Mouse (Mus musculus) mouse trophoblast stem cell (cell line): ENCODE measurements around the gene Dicer1.

Experiments used
- in situ Hi-C, 2 experiments: fragments of 300-500 bp; cut with MseI, MboI; formaldehyde crosslinking; loops; 2 replicates in 1 of 2; 3 replicates in 1 of 2; pipeline ENCODE4 v1.15.1; 2025

Dicer1 gene

GRCm38 (mm10) chr12:104679121-104679818 is 72.5 kb downstream of the Dicer1 start:
- in situ Hi-C loops = loop anchor here (25.0 kb wide), 1 partner anchor 217 kb away; the partner anchor contains the start of gene Gsc (in 2 of the 2)

- in situ Hi-C loops = loop anchor here (25.0 kb wide), 1 partner anchor 216 kb away; the partner anchor contains the start of gene Gsc (in 2 of the 2)
These were observed 73.3 kb downstream of the Dicer1 start for GRCm38 (mm10) chr12:104678462-104678861.

GRCm38 (mm10) chr12:104677371-104677924 is 74.3 kb downstream of the Dicer1 start:
- in situ Hi-C loops = loop anchor here (25.0 kb wide), 1 partner anchor 215 kb away; the partner anchor contains the start of gene Gsc (in 2 of the 2)

- in situ Hi-C loops = loop anchor here (25.0 kb wide), 1 partner anchor 214 kb away; the partner anchor contains the start of gene Gsc (in 2 of the 2)
These were observed 75.0 kb downstream of the Dicer1 start for GRCm38 (mm10) chr12:104676535-104677370.

GRCm38 (mm10) chr12:104672976-104673375 is 78.8 kb downstream of the Dicer1 start:
- in situ Hi-C loops = no loop called here

GRCm38 (mm10) chr12:104672406-104672805 is 79.3 kb downstream of the Dicer1 start:
- in situ Hi-C loops = no loop called here

GRCm38 (mm10) chr12:104667846-104668245 is 83.9 kb downstream of the Dicer1 start:
- in situ Hi-C loops = no loop called here

- in situ Hi-C loops = no loop called here
These were observed 85.8 kb downstream of the Dicer1 start for GRCm38 (mm10) chr12:104665951-104666350.

GRCm38 (mm10) chr12:104665521-104665920 is 86.2 kb downstream of the Dicer1 start:
- in situ Hi-C loops = no loop called here

- in situ Hi-C loops = no loop called here
These were observed 95.6 kb downstream of the Dicer1 start for GRCm38 (mm10) chr12:104656146-104656545.

GRCm38 (mm10) chr12:104655006-104655405 is 96.7 kb downstream of the Dicer1 start:
- in situ Hi-C loops = no loop called here

GRCm38 (mm10) chr12:104652021-104652420 is 99.7 kb downstream of the Dicer1 start:
- in situ Hi-C loops = no loop called here

- in situ Hi-C loops = no loop called here
These were observed 100.5 kb downstream of the Dicer1 start for GRCm38 (mm10) chr12:104651269-104651668.

GRCm38 (mm10) chr12:104650510-104651260 is 101.1 kb downstream of the Dicer1 start:
- in situ Hi-C loops = no loop called here

- in situ Hi-C loops = no loop called here
These were observed 103.4 kb downstream of the Dicer1 start for GRCm38 (mm10) chr12:104648366-104648765.

GRCm38 (mm10) chr12:104642337-104642736 is 109.4 kb downstream of the Dicer1 start:
- in situ Hi-C loops = no loop called here

- in situ Hi-C loops = no loop called here
These were observed 110.8 kb downstream of the Dicer1 start for GRCm38 (mm10) chr12:104640934-104641333.

- in situ Hi-C loops = no loop called here
These were observed 113.6 kb downstream of the Dicer1 start for GRCm38 (mm10) chr12:104638156-104638555.
